Mouse (Mus musculus) right cerebral cortex, postnatal 36 days (tissue): ENCODE results near the gene Ppard.
A peak's percentile ranks its signal among the peaks of the same experiment; 100 is the strongest.

Source experiments
- DNase-seq, 2 experiments: peaks; one replicate each; pipeline ENCODE4 v3.0.0; 2022; ENCODE audit warnings: low spot score in 2 of 2, mixed read lengths in 1 of 2

The Ppard gene

DNA sequence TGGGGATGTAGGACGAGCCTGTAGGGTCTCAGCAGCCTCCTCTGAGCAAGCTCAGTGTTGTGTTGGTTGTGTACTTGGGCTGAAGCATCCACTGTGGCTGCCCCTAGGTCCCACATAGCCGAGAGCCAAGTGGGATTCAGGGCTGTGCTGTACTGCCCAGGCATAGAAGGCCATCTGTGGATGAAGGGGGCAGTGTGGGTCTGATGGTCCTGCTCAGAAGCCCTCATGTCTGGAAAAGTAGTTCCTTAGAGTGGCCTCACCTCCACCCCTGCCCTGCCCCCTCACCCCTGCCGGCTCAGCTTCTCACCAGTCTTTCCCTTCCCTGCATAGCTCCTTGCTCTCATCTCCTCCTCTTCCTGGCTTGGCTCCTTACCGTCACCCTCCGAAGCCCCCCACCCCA lies 23.2 kb downstream of the Ppard start:
- DNase-seq = no peak

DNA sequence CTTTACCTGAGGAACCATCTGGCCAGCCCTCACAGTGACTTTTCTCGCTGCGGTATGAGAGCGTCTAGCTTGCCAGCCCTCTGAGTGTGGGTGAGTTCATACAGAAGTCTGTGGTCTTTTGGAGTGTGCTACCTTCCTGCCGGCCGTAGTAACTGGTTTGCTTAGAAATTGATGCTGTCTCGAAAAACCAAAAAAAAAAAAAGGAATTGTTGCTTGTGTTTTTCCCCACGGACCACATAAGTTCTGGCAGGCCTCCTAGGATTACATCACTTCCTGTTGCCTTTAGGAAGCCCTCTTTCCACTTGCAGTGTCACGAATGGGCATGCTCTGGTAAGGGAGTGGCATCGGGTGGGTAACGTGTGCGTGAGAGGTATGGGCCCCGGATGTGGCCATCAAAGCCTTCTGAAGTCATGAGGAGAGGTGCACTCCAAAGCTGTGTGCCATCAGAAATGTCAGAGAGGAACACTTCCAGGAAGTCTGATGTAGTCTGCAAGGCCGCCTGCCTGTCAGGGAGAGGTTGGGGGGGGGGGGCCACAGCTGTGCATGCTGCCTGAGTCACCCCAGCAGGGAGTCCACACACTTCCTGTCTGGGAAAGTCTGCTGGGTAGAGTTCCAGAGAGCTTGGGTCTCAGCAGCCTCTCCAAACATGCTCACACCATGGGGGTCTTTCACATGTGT lies 24.3 kb downstream of the Ppard start:
- no peak for DNase-seq

DNA sequence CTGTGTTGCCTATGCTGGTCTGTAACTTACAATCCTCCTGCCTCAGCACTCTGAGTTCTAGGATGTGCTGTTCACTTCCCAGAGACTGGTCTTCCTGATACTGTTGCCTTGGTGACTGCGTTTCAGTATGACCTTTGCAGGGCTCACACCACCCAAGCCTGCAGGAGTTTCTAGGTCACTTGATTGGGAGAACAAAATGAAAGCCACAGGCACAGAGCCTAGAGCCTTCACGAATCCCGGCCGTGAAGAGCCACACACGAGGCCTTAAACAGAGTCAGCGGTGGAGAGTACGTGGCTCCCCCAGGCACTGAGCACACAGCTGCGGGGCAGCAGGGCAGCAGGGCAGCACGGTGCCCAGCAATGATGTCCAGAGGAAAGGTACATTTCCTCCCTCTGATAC lies 25.8 kb downstream of the Ppard start:
- DNase-seq = no peak

DNA sequence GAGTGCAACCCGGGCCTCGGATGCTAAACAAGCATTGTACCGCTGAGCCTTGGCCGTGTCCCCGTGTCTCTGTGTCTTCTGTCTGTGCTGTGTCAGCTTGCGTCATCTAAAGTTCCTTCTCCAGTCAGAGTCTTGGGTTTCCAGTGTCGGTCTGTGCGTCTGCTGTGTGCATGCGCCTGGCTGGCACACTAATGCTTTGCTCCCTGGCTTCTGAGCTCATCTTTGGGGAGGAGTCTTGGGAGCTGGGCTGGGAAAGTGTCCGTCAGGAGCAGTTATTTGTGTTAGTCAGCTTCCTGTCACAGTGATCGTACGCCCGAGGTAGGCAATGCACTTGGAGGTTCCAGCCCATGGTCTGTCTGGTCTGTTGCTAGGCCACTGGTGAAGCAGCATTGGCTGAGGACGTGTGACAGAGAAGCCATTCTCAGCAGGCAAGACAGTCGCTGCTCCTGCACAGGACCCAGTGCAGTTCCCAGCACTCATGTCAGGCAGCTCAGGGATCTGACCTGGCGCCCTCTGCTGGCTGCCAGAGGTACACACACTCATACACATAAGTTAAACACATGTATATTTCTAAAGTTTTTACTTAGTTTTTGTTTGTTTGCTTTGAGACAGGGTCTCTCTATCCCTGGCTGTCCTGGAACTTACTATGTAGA lies 27.5 kb downstream of the Ppard start:
- DNase-seq = no peak

DNA sequence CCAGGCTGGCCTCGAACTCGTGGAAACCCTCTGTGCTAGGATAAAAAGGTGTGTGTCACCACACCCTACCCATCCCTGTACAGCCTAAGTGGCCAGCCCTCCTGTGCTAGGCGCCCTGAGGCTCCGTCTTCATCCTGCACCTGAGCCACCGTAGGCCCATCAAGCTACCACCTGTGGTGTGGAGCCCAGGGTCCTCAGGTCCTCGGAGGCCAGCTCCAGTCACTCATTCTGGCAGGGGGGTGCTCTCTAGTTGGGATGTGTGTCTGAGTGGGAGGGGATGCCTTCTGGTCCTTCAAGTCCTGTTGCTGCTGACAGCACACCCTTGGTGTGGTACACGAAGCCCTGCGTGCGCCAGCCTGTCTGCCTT lies 28.0 kb downstream of the Ppard start:
- no peak for DNase-seq

DNA sequence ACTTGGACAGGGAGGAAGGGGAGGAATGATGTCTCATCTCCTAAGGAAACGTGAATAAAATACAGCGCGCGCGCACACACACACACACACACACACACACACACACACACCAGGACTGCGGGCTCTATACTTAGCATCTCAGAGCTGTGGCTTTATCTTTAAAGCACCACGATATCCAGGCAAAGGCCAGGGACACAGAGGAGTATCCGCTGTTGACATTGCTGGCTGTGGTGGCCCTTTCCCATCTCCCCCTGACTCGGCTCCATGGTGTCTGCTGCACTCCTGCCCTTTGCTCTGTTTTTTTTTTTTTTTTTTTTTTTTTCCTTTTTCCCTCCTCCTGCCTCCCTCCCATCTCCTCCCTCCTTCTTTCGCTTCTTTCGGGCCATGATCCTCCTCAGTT lies 29.3 kb downstream of the Ppard start:
- DNase-seq = no peak

DNA sequence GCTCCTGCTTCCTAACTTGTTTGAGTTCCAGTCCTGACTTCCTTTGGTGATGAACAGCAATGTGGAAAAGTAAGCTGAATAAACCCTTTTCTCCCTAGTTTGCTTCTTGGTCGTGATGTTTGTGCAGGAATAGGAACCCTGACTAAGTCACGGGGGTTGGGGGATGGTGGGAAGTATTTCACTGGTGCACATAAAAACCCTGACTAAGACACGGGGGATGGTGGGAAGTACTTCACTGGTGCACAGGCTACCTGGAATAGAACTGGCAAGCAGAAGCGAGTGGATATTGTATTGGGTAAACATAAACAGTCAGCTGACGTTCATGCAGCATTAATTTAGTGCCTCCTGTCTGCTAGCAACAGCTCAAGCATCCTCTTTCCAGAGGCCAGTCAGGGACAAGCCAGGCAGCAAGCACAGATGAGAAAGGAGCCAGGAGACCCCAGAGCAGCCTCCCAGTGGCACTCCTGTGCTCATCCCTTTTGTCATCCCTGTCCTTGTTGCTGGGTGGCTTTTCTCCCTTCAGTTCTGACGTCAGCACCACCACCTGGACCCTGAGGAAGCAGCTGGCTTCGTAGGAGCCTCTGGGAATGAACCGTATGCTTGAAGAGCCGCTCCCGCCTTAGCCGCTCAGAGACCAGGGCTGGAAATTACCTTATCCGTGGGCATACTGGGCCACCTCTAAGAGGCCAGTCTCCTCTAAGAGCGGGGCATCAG lies 30.8 kb downstream of the Ppard start:
- peak in 1 of 2 experiments; percentile 41 for DNase-seq

DNA sequence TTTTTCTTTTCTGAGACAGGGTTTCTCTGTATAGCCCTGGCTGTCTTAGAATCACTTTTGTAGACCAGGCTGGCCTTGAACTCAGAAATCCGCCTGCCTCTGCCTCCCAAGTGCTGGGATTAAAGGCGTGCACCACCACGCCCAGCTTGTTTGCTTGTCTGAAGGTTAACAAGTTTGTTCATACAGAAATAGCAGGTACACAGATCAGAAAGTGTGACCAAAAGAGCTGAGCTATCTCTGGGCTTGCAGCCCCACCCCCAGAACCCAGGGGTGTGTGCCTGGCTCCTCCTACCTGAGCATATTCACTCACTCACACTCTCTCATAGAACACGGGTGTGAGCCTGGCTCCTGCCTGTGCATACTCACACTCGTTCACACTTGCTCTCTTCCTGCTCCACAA lies 34.8 kb downstream of the Ppard start:
- DNase-seq = no peak

DNA sequence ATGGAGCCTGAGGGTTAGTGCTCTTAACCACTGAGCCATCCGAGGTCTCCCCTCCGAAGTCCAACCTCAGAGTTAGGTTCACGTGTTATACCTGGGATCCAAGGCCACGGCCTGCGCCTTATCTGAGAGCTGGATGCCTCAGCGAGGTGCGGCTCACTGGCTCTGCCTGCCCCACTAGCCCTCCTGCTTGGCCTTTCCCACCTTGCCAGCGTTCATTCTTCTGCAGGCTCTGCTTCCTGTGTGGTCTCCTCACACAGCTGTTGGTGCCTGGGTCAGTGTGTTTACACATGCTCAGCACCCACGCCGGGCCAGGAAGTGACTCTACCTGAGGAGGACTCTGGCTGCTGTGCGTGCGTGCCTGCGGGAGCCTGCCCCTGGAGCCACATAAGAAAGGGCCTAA lies 37.7 kb downstream of the Ppard start:
- no peak for DNase-seq

DNA sequence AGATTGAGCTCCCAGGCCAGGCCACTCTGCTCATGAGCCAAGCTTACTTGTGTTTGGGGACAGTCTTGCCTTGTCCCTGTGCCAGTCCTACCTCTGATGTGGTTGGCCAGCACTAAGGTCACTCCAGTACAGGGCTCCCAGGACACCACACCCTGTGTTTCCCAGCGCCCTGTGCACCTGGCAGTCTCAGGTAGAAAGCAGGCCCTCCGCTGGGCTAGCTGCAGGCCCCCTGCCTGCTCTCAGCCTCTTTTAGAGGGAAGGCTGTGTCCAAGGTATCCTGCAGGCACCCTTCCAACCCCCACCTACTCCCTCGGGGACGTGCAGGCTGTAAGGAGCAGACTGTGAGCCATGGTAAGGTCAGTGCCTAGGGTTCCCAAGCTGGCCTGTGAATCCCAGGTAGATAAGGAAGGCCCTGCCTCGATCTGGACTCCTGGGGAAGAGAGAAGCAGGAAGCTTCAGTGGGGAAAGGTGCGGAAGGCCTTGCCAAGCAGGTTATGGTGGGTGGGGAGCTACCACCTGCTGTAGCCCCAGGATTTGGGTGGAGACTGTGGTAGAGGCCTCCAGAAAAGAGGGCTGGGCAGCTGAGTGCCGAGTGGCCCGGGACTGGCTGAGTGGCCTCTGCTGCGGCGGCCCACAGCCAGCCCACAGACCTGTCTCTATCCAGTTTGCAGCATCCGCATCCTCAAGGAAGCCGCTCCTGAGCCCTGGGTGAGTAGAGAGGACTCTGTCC lies 39.2 kb downstream of the Ppard start:
- no peak for DNase-seq

DNA sequence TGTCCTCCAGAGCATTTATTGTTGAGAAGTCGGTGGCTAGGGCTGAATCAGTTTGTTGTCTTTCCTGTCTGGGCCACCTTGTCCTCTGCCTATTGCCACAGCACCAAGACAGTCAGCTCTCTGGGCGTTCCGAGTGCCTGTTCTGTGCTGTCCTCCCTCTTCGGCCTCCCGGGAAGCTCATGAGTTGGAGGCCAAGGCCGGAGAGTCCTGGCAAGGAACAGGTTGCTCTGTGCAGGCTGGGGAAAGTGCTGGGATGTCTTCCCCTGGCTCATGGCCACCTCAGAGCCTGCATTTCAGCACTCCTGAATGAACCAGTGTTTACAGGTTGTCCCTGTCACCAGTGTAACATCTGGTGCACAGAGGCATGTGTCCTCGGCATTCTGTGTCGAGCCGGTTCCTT lies 39.8 kb downstream of the Ppard start:
- no peak for DNase-seq

DNA sequence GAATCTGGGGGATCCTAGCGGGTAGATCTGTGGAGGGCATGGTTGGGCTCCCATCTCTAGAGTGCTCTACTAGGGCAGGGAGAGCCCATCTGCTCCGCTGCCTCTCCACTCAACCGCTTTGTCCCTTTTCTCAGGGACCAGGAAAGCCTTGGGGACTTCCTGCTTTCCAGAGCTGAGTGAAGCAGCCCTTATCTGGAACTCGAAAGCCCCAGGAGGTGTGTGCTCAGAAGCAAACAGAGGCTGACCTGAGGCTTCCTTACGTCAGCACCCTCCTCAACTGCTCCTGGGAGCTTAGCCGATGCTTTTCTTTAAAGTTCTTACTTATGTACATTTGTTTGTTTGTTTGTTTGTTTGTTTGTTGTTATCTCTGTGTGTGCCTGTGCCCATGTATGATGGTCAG lies 40.3 kb downstream of the Ppard start:
- no peak for DNase-seq

DNA sequence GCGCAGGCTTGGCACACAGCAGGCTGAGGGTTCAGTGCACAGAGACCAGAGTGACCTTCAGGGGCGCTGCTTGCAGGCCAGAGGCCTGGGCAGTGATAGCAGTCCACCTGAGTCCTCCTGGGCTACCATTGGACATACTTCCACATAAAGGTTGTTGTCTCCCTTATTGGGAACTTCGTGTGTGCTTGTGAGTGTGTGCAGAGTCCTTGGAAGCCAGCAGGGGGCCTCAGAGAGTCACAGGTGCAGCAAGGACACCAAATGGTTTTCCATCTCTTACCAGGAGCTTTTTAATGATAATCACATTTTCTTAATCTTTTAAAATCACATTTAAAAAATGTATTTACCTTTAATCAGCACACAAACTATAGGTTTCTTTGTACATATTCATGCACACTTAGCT lies 42.2 kb downstream of the Ppard start:
- DNase-seq = no peak

DNA sequence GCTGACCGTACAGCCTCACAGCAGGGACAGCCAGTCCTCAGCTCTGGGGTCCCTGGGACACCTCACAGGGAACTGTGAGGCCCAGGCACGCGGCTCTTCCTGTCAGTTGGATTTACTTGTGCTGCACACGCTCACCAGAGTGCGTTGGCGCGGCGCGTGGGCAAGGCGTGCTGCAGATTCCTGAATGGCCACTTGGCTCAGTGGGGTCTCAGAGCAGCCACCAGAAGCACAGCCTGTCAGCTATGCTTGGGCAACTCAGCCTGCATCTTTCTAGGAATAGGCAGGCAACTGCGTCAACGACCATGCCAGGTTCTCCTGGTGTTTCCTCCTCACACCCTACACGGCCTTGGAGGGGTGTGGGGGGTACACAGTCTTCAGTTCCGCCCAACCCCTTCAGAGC lies 44.7 kb downstream of the Ppard start:
- DNase-seq = no peak

DNA sequence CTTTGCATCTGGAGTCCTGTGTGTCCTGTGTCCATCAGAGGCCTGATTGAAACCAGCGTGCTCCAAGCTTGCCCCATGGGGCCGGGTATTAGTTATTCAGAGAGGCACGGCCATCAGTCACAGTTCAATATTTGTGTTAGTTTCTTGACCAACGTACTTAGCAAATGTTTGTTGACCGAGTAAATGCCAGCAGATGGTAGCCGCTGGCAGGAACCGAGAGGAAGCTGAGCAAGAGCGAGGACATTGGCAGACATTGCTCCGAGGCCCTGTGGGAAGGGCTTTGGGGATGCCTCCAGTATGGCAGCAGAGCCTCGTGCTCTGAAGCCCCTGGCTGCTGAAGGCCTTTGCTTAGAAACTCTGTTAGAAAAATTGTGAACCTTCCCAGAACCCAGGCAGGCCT lies 45.2 kb downstream of the Ppard start:
- no peak for DNase-seq

DNA sequence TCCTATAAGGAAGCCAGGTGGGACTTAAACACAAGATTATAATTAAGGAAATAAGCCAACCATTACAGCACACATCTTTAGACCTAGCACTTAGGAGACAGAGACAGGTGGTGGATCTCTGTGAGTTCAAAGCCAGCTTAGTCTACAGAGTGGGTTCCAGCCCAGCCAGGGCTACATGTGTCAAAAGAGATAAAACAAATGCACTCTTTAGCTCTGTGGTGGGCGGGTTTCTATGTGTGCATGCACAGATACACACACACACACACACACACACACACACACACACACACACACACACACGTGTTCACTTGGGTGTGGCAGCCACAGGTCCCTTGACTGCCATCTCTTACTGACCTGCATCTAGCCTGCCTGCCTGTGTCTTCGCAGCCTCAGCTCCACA lies 45.7 kb downstream of the Ppard start:
- no peak for DNase-seq

DNA sequence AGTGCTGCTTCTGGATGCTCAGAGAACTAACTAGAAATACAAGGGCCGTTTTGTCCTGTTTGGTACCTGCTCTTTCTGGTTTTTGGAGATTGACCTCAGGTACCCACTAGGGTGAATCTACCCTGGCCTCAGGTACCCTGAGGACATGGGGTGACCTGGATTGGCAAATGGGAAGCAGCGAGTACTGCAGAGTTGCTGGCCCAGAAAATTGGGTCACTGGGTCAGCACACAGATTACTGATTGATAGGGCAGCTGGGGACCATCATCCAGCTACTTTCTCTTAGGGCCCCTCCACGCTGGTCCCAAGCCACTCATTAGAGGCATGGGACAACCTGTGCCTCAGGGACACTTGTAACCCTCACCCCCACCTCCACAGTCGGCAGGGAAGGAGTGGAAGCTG lies 46.7 kb downstream of the Ppard start:
- DNase-seq = no peak

DNA sequence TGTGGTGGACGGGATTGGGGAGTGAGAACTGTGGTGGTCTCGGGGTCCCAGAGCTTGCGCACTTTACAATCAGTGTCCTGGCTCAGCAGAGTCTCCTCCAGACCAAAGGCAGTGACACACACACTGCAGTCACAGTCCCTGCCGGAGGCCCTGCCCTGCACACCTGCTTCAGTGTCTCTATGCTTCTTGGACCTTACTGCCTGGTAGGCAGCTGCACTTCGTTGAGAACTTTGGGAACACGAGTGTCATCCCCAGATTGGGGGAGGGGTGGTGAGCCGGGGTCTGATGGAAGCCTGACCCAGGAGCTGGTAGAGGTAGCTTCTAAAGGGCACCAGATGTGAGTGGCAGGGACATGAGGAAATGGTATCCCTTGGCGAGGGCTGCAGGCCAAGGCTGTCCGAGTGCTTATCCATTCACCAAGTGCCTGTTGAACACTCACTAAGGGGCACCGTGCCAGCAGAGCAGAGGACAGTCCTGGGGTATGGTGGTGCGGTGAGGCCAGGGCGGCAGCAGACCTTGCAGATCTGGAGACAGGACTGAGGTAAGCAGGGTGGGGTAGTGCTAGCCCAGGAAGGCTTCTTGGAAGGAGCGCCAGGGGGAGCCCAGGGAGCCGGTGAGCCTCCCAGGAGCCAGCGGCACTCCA lies 47.4 kb downstream of the Ppard start:
- no peak for DNase-seq

DNA sequence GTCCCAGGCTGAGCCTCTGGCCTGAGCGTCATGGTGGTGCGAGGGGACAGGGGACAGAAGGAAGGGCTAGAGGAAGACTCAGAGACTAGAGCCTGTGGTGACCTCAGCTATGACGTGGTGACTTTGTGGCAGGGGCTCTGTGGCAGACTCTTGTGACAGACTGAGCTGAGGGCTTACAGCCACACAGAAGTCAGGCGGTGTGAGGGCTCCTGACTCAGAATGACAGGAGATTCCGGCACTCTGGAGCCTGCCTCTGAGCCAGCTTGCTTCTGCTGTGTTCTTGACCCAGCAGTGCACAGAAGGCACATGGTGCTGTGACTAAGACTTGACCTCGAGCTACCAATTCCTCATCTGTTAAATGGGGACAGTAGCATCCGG lies 47.9 kb downstream of the Ppard start:
- DNase-seq = no peak

DNA sequence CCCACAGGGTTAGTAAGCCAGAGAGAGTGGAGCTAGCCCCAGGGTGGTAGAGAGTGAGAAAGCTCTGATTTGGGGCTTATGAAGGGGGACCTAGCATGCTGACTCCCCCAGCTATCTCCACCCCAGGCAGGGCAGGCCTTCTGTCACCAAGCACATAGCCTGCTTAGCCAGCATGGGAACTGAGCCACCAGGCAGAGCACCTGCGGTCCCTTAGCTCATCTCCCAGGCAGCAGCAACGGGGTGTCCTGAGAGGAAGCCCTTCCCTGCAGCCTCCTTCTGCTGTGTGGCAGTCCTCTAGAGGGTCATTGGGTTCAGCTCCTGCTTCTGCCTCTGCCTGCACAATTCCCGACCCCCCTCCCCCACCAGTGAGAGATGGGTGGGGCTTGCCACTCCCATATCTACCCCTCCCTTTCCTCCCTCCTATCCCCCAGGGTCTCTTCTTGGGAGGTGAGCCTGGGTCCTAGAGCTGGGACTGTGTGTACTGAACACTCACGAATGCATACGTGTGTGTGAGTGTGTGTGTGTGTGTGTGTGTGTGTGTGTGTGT lies 48.4 kb downstream of the Ppard start:
- no peak for DNase-seq

DNA sequence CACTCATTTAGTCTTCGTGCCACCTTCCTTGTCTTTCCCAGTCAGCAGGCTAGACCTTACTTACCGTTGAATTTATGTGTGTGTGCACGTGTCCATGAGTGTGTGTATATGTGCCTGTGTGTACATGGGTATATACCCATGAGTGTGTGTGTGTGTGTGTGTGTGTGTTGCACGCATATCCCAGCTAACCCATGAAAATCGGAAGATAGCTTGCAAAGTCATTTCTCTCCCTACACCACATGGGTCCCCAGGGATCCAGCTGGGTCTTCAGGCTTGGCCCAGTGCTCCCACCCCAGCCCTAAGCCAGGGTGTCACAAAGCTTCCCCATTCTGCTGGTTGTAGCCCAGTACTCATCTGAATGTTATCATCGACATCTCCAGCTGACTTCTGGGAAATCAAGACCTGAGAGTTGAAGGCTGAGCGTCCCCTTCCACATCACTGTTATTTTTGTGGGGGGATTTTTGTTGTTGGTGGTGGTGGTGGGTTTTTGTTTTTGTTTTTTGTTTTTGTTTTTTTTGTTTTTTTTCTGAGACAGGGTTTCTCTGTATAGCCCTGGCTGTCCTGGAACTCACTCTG lies 49.5 kb downstream of the Ppard start:
- DNase-seq = no peak

DNA sequence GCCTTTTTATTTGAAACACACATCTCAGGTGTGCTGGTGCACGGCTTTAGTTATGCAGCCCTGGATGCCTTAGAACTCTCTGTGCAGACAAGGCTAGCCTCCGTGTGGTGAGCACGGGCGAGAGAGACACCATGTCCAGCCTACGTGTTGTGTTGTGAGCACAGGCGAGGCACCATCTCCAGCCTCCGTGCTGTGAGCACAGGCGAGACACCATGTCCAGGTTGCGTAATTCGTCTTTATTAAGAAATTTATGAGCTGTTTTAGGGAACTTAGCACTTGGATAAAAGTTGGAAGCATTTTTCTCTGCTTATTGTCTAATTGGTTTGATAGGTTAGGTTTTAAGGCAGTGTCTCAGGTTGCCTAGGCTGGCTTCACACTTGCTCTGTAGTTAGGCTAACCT lies 50.7 kb downstream of the Ppard start:
- no peak for DNase-seq
